Mouse (Mus musculus) hindbrain, embryonic 10.5 days (tissue): Measurements from ENCODE around the gene Efr3b. TPM values are rescaled to one million over a fixed set of nuclear protein-coding genes. Genes with fewer than 3 reads are reported as not detected.

Experiments used
- DNase-seq: peaks from one replicate; pipeline ENCODE4 v3.0.0-alpha.2; 2017; ENCODE audit warnings: low spot score
- H3K27ac ChIP-seq: fragments of 300-500 bp; sonication (generic); 2 replicates; pipeline ENCODE4 v1.5.1; 2016; ENCODE audit warnings: mild to moderate bottlenecking, moderate library complexity
- H3K27me3 ChIP-seq: fragments of 300-500 bp; sonication (generic); 2 replicates; pipeline ENCODE4 v1.6.1; 2016; ENCODE audit warnings: mild to moderate bottlenecking; ENCODE audit not compliant: poor library complexity, insufficient read depth, severe bottlenecking
- H3K36me3 ChIP-seq: fragments of 300-500 bp; sonication (generic); 2 replicates; pipeline ENCODE4 v1.6.1; 2016; ENCODE audit warnings: mild to moderate bottlenecking, moderate library complexity
- H3K4me1 ChIP-seq: fragments of 300-500 bp; sonication (generic); replicated peaks from 2 replicates; pipeline ENCODE4 v1.6.1; 2016; ENCODE audit warnings: mild to moderate bottlenecking
- H3K4me3 ChIP-seq: fragments of 300-500 bp; sonication (generic); 2 replicates; pipeline ENCODE4 v1.5.1; 2016; ENCODE audit warnings: mild to moderate bottlenecking, moderate library complexity
- H3K9me3 ChIP-seq: fragments of 300-500 bp; sonication (generic); 2 replicates; pipeline ENCODE4 v1.6.1; 2016; ENCODE audit warnings: mild to moderate bottlenecking, moderate library complexity
- WGBS: fragments of 180-500 bp; shearing (Covaris S2); methylation state at CpG from one replicate; pipeline ENCODE4 v1.1.7; 2016; 5-methylcytosine and 5-hydroxymethylcytosine counted together
- polyA plus RNA-seq: library from polyadenylated mRNA; unstranded; fragments of >200 nt; fragmentation: Nextera tagmentation; extraction: Ambion mirVana; gene quantifications from 2 replicates; pipeline ENCODE4 v1.2.1, GENCODE M21; 2016

Efr3b gene
- polyA plus RNA-seq, 1 experiment from 2014 or later = 16.5 TPM

- Histone ChIP-seq H3K27ac (peak overlapping the region; percentile 50; the same call in 1 of the 2 replicates), H3K27me3 (no peaks in the 10 kb centered on the region), H3K4me3 (no peak overlapping the region), H3K9me3 (no peaks in the 10 kb centered on the region), H3K4me1 (peaks cover 18% of the 10 kb centered on the region), H3K36me3 (no peaks in the 10 kb centered on the region)
- DNase-seq = peak; percentile 22
- WGBS = 21% methylated on average over 14 of the region's 14 CpGs
Measured at GRCm38 (mm10) chr12:3917668-3918341, 120.9 kb downstream of the Efr3b start.

- Histone ChIP-seq H3K9me3 (no peaks in the 10 kb centered on the region), H3K4me1 (peaks cover 14% of the 10 kb centered on the region), H3K27me3 (no peaks in the 10 kb centered on the region), H3K4me3 (no peak overlapping the region), H3K27ac (no peak overlapping the region), H3K36me3 (0 out of 2 replicates have a peak, but pooled peaks cover 4% of the 10 kb centered on the region)
- DNase-seq = no peak
- WGBS = 84% methylated on average over 3 of the region's 3 CpGs
Measured at GRCm38 (mm10) chr12:3915852-3916251, 122.9 kb downstream of the Efr3b start.

Other genes with a start within 250 kb of the Efr3b start
- gene Dnmt3a, start 232.9 kb downstream of the Efr3b start, polyA plus RNA-seq = 114 and 127 TPM in 2 replicates
- 6.6 and 7.2 TPM in 2 replicates for gene Pomc, start 84.0 kb downstream of the Efr3b start, polyA plus RNA-seq
- 10.5 and 10.8 TPM in 2 replicates for gene Dnajc27, start 43.7 kb upstream of the Efr3b start, polyA plus RNA-seq
- gene Adcy3, start 94.2 kb upstream of the Efr3b start, polyA plus RNA-seq = 4.8 and 4.9 TPM in 2 replicates
- 6.6 and 7.1 TPM in 2 replicates for gene Ptrhd1, start 195.1 kb upstream of the Efr3b start, polyA plus RNA-seq
- 19.6 and 21.2 TPM in 2 replicates for gene Cenpo, start 195.4 kb upstream of the Efr3b start, polyA plus RNA-seq